Mouse (Mus musculus) T-cell, adult 66 days (primary cell): ENCODE data around the gene Vmn2r57. TPM values are rescaled to one million over a fixed set of nuclear protein-coding genes. Genes with fewer than 3 reads are reported as not detected.

ENCODE experiments used
- total RNA-seq, 2 experiments: library from RNA; stranded (reverse); gene quantifications; 3 replicates in 1 of 2; 4 replicates in 1 of 2; pipeline ENCODE4 v1.2.4; 2023

Gene Vmn2r57
- not detected for total RNA-seq

GRCm38 (mm10) chr7:41448596-41448995 is at the start of gene Vmn2r57:
TSS of gene Vmn2r57 (minus strand) at chr7:41448696.

DNA sequence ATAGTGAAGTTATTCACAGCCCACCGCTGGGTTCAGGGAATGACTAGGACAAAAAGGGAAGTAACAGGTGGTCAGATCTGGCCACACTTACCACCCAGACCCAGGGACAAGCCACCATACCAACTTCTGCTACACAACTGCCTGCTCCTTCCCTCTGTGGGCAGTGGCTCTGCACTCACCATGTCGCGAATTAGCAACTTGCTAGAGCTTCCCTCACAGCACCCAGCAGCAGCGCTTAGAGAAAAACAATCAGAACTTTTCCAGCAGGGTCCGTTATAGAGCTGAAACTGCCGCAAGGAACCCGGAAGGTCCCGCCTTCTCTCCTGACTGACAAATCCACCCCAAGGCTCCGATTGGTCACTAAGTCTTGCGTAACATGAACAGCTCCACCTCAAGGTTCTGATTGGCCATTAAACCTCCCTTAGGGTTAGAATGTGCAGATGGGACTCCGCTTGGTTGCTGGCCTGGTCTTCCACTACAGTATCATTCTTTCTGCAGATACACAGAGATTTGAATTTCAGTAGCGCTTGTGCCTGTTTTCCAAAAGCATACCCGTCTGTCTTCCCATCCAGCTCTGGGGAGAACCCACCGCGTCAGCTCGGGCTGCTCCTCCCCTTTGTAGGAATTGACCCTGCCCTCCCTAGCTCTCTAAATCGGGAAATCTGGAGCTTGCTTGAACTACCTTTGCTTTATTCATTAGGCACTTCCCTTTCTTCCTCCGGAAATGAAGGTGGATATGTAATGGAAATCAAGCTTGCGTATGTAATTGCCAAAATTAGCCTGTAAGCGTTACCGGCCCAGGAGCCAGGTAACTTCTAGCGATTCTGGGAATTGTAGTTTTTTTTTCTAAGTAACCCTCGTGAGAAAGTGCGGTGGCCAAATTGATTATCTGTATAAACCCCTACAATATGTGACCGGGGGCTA is 55.2 kb downstream of the Vmn2r57 start, which contains the start of gene AI987944:
Gene AI987944 (minus strand): TSS at position 332 of the 924 bp plus-strand sequence.

Other genes starting within 250 kb of the Vmn2r57 start
- 10 to 100 TPM; 17.7 to 19.5 TPM for gene AI987944, start 55.3 kb downstream of the Vmn2r57 start, total RNA-seq
- gene Gm20449, start 50.7 kb upstream of the Vmn2r57 start, total RNA-seq: under 1 TPM; 0.17 to 0.18 TPM
- gene AW146154, start 51.2 kb upstream of the Vmn2r57 start, total RNA-seq: 10 to 100 TPM; 12.2 to 15.9 TPM
- under 1 TPM in 1 of 2 experiments, not detected in 1; 0.87 TPM for gene Gm6871, start 125.0 kb upstream of the Vmn2r57 start, total RNA-seq
- 10 to 100 TPM; 34.2 to 41.7 TPM for gene 2610021A01Rik, start 150.5 kb upstream of the Vmn2r57 start, total RNA-seq
- gene Zfp788, start 184.5 kb upstream of the Vmn2r57 start, total RNA-seq: 10 to 100 TPM; 24.1 to 28.8 TPM